Mouse (Mus musculus): ENCODE measurements around the gene BC025920. TPM values are rescaled to one million over a fixed set of nuclear protein-coding genes. Genes with fewer than 3 reads are reported as not detected.

The BC025920 gene
- polyA plus RNA-seq, 1 experiment: 5.2 TPM

- DNase-seq (ENCODE audit: extremely low spot score in 1 of 2, low spot score in 1 of 2): no peak
Measured at GRCm38 (mm10) chr10:81601396-81601905, 4.6 kb upstream of the BC025920 start.

GRCm38 (mm10) chr10:81602741-81603151 is 3.3 kb upstream of the BC025920 start:
- DNase-seq (ENCODE audit: extremely low spot score in 1 of 2, low spot score in 1 of 2): peak in 1 of 2 experiments; percentile 63

- no peak for DNase-seq (ENCODE audit: extremely low spot score in 1 of 2, low spot score in 1 of 2)
Measured at GRCm38 (mm10) chr10:81604019-81604967, 1.8 kb upstream of the BC025920 start.

- peak; percentile 69 to 95 for DNase-seq (ENCODE audit: extremely low spot score in 1 of 2, low spot score in 1 of 2)
Measured at GRCm38 (mm10) chr10:81604968-81605665, 953 bp upstream of the BC025920 start.

- no peak for DNase-seq (ENCODE audit: extremely low spot score in 1 of 2, low spot score in 1 of 2)
Measured at GRCm38 (mm10) chr10:81605666-81605973, 450 bp upstream of the BC025920 start.

GRCm38 (mm10) chr10:81608308-81608707 is 2.2 kb downstream of the BC025920 start:
- DNase-seq (ENCODE audit: extremely low spot score in 1 of 2, low spot score in 1 of 2): no peak

GRCm38 (mm10) chr10:81612779-81613178 is 6.7 kb downstream of the BC025920 start:
- no peak for DNase-seq (ENCODE audit: extremely low spot score in 1 of 2, low spot score in 1 of 2)

GRCm38 (mm10) chr10:81615486-81615885 is 9.4 kb downstream of the BC025920 start:
- no peak for DNase-seq (ENCODE audit: extremely low spot score in 1 of 2, low spot score in 1 of 2)

- no peak for DNase-seq (ENCODE audit: extremely low spot score in 1 of 2, low spot score in 1 of 2)
Measured at GRCm38 (mm10) chr10:81619976-81620375, 13.9 kb downstream of the BC025920 start.

GRCm38 (mm10) chr10:81620786-81621185 is 14.7 kb downstream of the BC025920 start:
- DNase-seq (ENCODE audit: extremely low spot score in 1 of 2, low spot score in 1 of 2): no peak

- no peak for DNase-seq (ENCODE audit: extremely low spot score in 1 of 2, low spot score in 1 of 2)
Measured at GRCm38 (mm10) chr10:81623441-81623840, 17.4 kb downstream of the BC025920 start.

GRCm38 (mm10) chr10:81626101-81626993 is 20.3 kb downstream of the BC025920 start:
- DNase-seq (ENCODE audit: extremely low spot score in 1 of 2, low spot score in 1 of 2): no peak

GRCm38 (mm10) chr10:81626994-81627835 is 21.1 kb downstream of the BC025920 start, which contains the start of gene Sirt6:
Sirt6 (minus strand) TSS chr10:81627797.
- DNase-seq (ENCODE audit: extremely low spot score in 1 of 2, low spot score in 1 of 2): peak; percentile 91 to 96

- no peak for DNase-seq (ENCODE audit: extremely low spot score in 1 of 2, low spot score in 1 of 2)
Measured at GRCm38 (mm10) chr10:81627836-81628220, 21.8 kb downstream of the BC025920 start.

GRCm38 (mm10) chr10:81628390-81628789 is 22.3 kb downstream of the BC025920 start, which contains the start of gene Ankrd24:
Ankrd24 (plus strand) TSS chr10:81628540.
- DNase-seq (ENCODE audit: extremely low spot score in 1 of 2, low spot score in 1 of 2): no peak

- peak; percentile 79 to 88 for DNase-seq (ENCODE audit: extremely low spot score in 1 of 2, low spot score in 1 of 2)
Measured at GRCm38 (mm10) chr10:81633253-81634099, 27.4 kb downstream of the BC025920 start.

- no peak for DNase-seq (ENCODE audit: extremely low spot score in 1 of 2, low spot score in 1 of 2)
Measured at GRCm38 (mm10) chr10:81636338-81636737, 30.3 kb downstream of the BC025920 start.

- DNase-seq (ENCODE audit: extremely low spot score in 1 of 2, low spot score in 1 of 2): no peak
Measured at GRCm38 (mm10) chr10:81638101-81638500, 32.0 kb downstream of the BC025920 start.
